Comparison of ENCODE assay signal across 9 mouse cellular contexts in genomic region chr6:48772030-48772429, GRCm38 (mm10). TPM values are rescaled to one million over a fixed set of nuclear protein-coding genes. Genes with fewer than 3 reads are reported as not detected.
DNase-seq lines count a peak whose midpoint lies in the region; ATAC-seq and TF ChIP-seq lines count a peak whose summit lies in the region.
"Had no signal": no experiment of that assay in that cellular context is flagged by ENCODE, and none has a peak within 500 bp of the region (broad histone marks: within the 10 kb centered on the region; RNA-seq: fewer than 3 reads in every experiment).

No protein-coding gene starts in this region.

- intact Hi-C loops in heart, postnatal 14 days (cut with DNase I) = loop anchor here (1.0 to 5.0 kb wide), 3 partner anchors 127 to 595 kb away; no protein-coding TSS in a partner anchor

- peak; percentile 81; the same call in 1 of the 2 replicates for ATAC-seq in lung, embryonic 16.5 days (ENCODE audit: low read depth)

- 12% methylated on average over 8 of the region's 8 CpGs for WGBS in lung, embryonic 16.5 days

- DNase-seq in CD4-positive helper T cell, adult 2 months (ENCODE audit: low read depth, low spot score) = peak; percentile 83
- peak; percentile 42 to 64 for DNase-seq in adrenal gland, postnatal 4 days (ENCODE audit: low spot score in 2 of 2)
- DNase-seq in heart, postnatal 14 days = peak; percentile 85 to 90
- DNase-seq in layer of hippocampus, adult 11-12 months (ENCODE audit: low spot score) = peak; percentile 83
- peak; percentile 76 for DNase-seq in ovary, postnatal 14 days (ENCODE audit: low spot score)
- peak; percentile 84 for DNase-seq in thymus, postnatal 0 days (ENCODE audit: low spot score)

- H3K9me3 ChIP-seq in lung, embryonic 16.5 days (ENCODE audit: control insufficient read depth, low read length) = no peaks in the 10 kb centered on the region

- TF ChIP-seq POLR2A in embryonic fibroblast, embryonic 13.5 days (IDR thresholded peaks at IDR 0.05; ENCODE audit: low read depth, low read length) = no peak

- H3K4me1 ChIP-seq in embryonic fibroblast, embryonic 13.5 days (ENCODE audit: control insufficient read depth, insufficient read depth, low read length) = no peaks in the 10 kb centered on the region
- no peaks in the 10 kb centered on the region for H3K4me1 ChIP-seq in lung, embryonic 16.5 days (replicated peaks; ENCODE audit: control insufficient read depth, insufficient read depth, low read length)

- no peaks in the 10 kb centered on the region for H3K36me3 ChIP-seq in lung, embryonic 16.5 days (ENCODE audit: control insufficient read depth, insufficient read depth, low read length)

- no peak overlapping the region for H3K9ac ChIP-seq in lung, embryonic 16.5 days (ENCODE audit: low read length)

- no peak overlapping the region for H3K4me3 ChIP-seq in embryonic fibroblast, embryonic 13.5 days (ENCODE audit: insufficient read depth, low read length)
- no peak overlapping the region for H3K4me3 ChIP-seq in lung, embryonic 16.5 days (ENCODE audit: low read length)
- H3K4me3 ChIP-seq: erythroblast, embryonic 14.5 days had no signal

- H3K27me3 ChIP-seq in lung, embryonic 16.5 days (ENCODE audit: control insufficient read depth, insufficient read depth, low read depth, low read length) = no peaks in the 10 kb centered on the region

- H3K4me2 ChIP-seq in lung, embryonic 16.5 days (ENCODE audit: low read depth, low read length) = no peak overlapping the region

- TF ChIP-seq CTCF in embryonic fibroblast, embryonic 13.5 days (IDR thresholded peaks at IDR 0.05; ENCODE audit: borderline replicate concordance, insufficient read depth, low read length) = peak; percentile 76; the same call in 1 of the 2 replicates

- no peak overlapping the region for H3K27ac ChIP-seq in embryonic fibroblast, embryonic 13.5 days (ENCODE audit: insufficient read depth, low read length)
- no peak overlapping the region for H3K27ac ChIP-seq in lung, embryonic 16.5 days (ENCODE audit: low read length)

RNA-seq across cellular contexts. Expression of gene Gimap3, which starts 1.4 kb away (rescaled TPM):
- total RNA-seq in adrenal gland, postnatal 4 days (2021) = 1 to 10 TPM in 1 of 2 experiments, under 1 TPM in 1; 0.81 to 1.2 TPM
- polyA plus RNA-seq in embryonic fibroblast, embryonic 13.5 days (2011; ENCODE audit: insufficient read length, low read depth, missing spikeins) = not detected in 2 replicates
- under 1 TPM; 0.67 to 0.68 TPM for total RNA-seq in heart, postnatal 14 days (2021)
- 0.08 and 0.10 TPM in 2 replicates for polyA plus RNA-seq in lung, embryonic 16.5 days (2015; fragmentation: Nextera tagmentation; extraction: Ambion mirVana)
- 3.6 and 5.3 TPM in 2 replicates for polyA plus RNA-seq in thymus, postnatal 0 days (2015; fragmentation: Nextera tagmentation; extraction: Ambion mirVana)

RNA-seq across cellular contexts. Expression of gene Gimap5, which starts 26.0 kb away (rescaled TPM):
- total RNA-seq in adrenal gland, postnatal 4 days (2021) = 10 to 100 TPM; 19.9 to 24.1 TPM
- polyA plus RNA-seq in embryonic fibroblast, embryonic 13.5 days (2011; ENCODE audit: insufficient read length, low read depth, missing spikeins) = not detected in 2 replicates
- 1 to 10 TPM; 8.3 to 9.0 TPM for total RNA-seq in heart, postnatal 14 days (2021)
- 22.3 and 22.4 TPM in 2 replicates for polyA plus RNA-seq in lung, embryonic 16.5 days (2015; fragmentation: Nextera tagmentation; extraction: Ambion mirVana)
- 23.7 and 29.6 TPM in 2 replicates for polyA plus RNA-seq in thymus, postnatal 0 days (2015; fragmentation: Nextera tagmentation; extraction: Ambion mirVana)

RNA-seq across cellular contexts. Expression of gene Gimap1, which starts 33.2 kb away (rescaled TPM):
- 10 to 100 TPM; 16.3 to 18.0 TPM for total RNA-seq in adrenal gland, postnatal 4 days (2021)
- polyA plus RNA-seq in embryonic fibroblast, embryonic 13.5 days (2011; ENCODE audit: insufficient read length, low read depth, missing spikeins) = not detected in 2 replicates
- total RNA-seq in heart, postnatal 14 days (2021) = 10 to 100 TPM; 14.6 to 15.7 TPM
- 46.7 and 51.1 TPM in 2 replicates for polyA plus RNA-seq in lung, embryonic 16.5 days (2015; fragmentation: Nextera tagmentation; extraction: Ambion mirVana)
- polyA plus RNA-seq in thymus, postnatal 0 days (2015; fragmentation: Nextera tagmentation; extraction: Ambion mirVana) = 148 and 170 TPM in 2 replicates

RNA-seq across cellular contexts. Expression of gene Gimap7, which starts 53.6 kb away (rescaled TPM):
- not detected for total RNA-seq in adrenal gland, postnatal 4 days (2021)
- polyA plus RNA-seq in embryonic fibroblast, embryonic 13.5 days (2011; ENCODE audit: insufficient read length, low read depth, missing spikeins) = not detected in 2 replicates
- under 1 TPM; 0.22 to 0.24 TPM for total RNA-seq in heart, postnatal 14 days (2021)
- polyA plus RNA-seq in lung, embryonic 16.5 days (2015; fragmentation: Nextera tagmentation; extraction: Ambion mirVana) = not detected in 2 replicates
- 6.5 and 6.7 TPM in 2 replicates for polyA plus RNA-seq in thymus, postnatal 0 days (2015; fragmentation: Nextera tagmentation; extraction: Ambion mirVana)
- polyA plus RNA-seq: erythroblast, embryonic 14.5 days had no signal

RNA-seq across cellular contexts. Expression of gene Gm28053, which starts 53.6 kb away (rescaled TPM):
- 1 to 10 TPM; 2.8 to 6.3 TPM for total RNA-seq in adrenal gland, postnatal 4 days (2021)
- polyA plus RNA-seq in embryonic fibroblast, embryonic 13.5 days (2011; ENCODE audit: insufficient read length, low read depth, missing spikeins) = not detected in 2 replicates
- 1 to 10 TPM; 3.5 to 7.9 TPM for total RNA-seq in heart, postnatal 14 days (2021)
- polyA plus RNA-seq in lung, embryonic 16.5 days (2015; fragmentation: Nextera tagmentation; extraction: Ambion mirVana) = 3.6 and 4.6 TPM in 2 replicates
- polyA plus RNA-seq in thymus, postnatal 0 days (2015; fragmentation: Nextera tagmentation; extraction: Ambion mirVana) = 11.0 and 13.9 TPM in 2 replicates
- polyA plus RNA-seq: erythroblast, embryonic 14.5 days had no signal

Comparison
In these comparisons a context has a peak if more than half of its experiments do, and no peak if none do; other contexts are left out.
1. RNA of gene Gimap5, which starts 26.0 kb away (polyA plus RNA-seq): 23.7 to 29.6 TPM in thymus, postnatal 0 days and 22.3 to 22.4 TPM in lung, embryonic 16.5 days; not detected in embryonic fibroblast, embryonic 13.5 days; every median in the first group is over 10 times any median in the second.
2. RNA of gene Gimap1, which starts 33.2 kb away (polyA plus RNA-seq): 148 to 170 TPM in thymus, postnatal 0 days and 46.7 to 51.1 TPM in lung, embryonic 16.5 days; not detected in embryonic fibroblast, embryonic 13.5 days; every median in the first group is over 10 times any median in the second.
3. Peak in every context shown above with its lines, with median percentiles within 50 percentile points of each other: DNase-seq.